Mouse (Mus musculus): Measurements from ENCODE around the gene Dtnb.
A peak's percentile ranks its signal among the peaks of the same experiment; 100 is the strongest.

Dtnb gene

DNA sequence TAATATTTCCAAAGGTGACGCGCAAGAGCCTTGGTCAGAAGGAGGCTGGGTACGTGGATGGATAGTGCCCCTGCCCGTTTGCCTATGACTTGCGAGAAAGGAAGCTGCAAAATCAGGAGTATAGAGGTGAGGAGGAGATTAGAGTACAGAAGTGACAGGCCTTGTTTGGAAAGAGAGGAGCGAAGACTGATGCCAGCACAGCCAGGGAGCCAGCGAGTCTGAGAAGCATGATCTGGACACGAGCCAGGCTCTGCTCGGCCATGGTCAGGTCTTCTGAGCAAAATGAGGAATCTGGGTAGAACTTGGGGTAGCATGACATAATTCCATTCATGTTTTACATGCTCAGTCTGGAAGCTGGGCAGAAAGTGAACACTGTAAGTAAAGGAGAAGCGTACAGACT, 85.6 kb downstream of the Dtnb start:
- H3K4me3 ChIP-seq (replicated peaks; ENCODE audit: low read length): no peak overlapping the region
- H3K9me3 ChIP-seq (ENCODE audit: low read length): peaks cover 10% of the 10 kb centered on the region
- peaks cover 24% of the 10 kb centered on the region for H3K36me3 ChIP-seq (ENCODE audit: insufficient read depth, low read length)
- no peaks in the 10 kb centered on the region for H3K27me3 ChIP-seq (ENCODE audit: insufficient read depth, low read length)
- H3K4me1 ChIP-seq (replicated peaks; ENCODE audit: low read depth, low read length): peaks cover 31% of the 10 kb centered on the region
- TF ChIP-seq POU5F1 (IDR thresholded peaks at IDR 0.05; ENCODE audit: borderline replicate concordance, low read length): no peak
- no peak for TF ChIP-seq NANOG (IDR thresholded peaks at IDR 0.05; ENCODE audit: borderline replicate concordance, low read length)
- no peak for TF ChIP-seq CTCF (conservative IDR thresholded peaks at IDR 0.05; ENCODE audit: low read length)

DNA sequence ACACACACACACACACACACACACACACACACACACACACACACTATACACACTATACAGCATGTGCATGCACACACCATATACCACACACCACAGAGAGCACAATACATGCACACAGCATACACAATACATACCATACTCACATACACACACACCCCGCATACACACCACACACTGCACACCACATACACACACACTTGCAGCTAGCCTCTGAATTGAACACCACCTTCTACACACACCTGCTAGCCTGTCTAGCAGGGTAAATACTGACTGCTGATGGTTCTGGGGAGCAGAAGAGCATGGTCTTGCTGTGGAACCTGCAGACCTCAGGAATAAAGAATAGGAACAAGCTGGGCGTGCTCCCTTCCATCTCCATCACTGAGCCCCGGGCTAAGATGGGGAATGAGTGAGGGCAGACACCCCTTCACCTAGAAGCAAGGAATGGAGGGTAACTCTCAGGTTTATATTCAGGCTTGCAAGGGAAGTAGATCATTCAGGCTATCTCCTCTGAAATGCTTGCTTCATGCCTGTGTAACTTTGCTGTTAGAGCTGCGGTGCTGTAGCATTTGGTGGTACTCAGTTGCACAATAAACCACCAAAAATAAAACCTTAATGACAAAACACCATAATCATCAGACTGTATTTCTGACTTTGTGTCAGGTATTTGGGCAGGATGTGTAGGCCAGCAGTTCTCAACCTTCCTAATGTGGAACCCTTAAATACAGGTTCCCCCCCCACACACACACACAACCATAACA, 87.6 kb downstream of the Dtnb start:
- H3K9me3 ChIP-seq (ENCODE audit: low read length): peaks cover 7% of the 10 kb centered on the region
- peaks cover 25% of the 10 kb centered on the region for H3K36me3 ChIP-seq (ENCODE audit: insufficient read depth, low read length)
- H3K4me1 ChIP-seq (replicated peaks; ENCODE audit: low read depth, low read length): peaks cover 50% of the 10 kb centered on the region
- no peak overlapping the region for H3K4me3 ChIP-seq (replicated peaks; ENCODE audit: low read length)
- TF ChIP-seq POU5F1 (IDR thresholded peaks at IDR 0.05; ENCODE audit: borderline replicate concordance, low read length) (no peak), NANOG (IDR thresholded peaks at IDR 0.05; ENCODE audit: borderline replicate concordance, low read length) (no peak), CTCF (conservative IDR thresholded peaks at IDR 0.05; ENCODE audit: low read length) (no peak)
- no peaks in the 10 kb centered on the region for H3K27me3 ChIP-seq (ENCODE audit: insufficient read depth, low read length)

DNA sequence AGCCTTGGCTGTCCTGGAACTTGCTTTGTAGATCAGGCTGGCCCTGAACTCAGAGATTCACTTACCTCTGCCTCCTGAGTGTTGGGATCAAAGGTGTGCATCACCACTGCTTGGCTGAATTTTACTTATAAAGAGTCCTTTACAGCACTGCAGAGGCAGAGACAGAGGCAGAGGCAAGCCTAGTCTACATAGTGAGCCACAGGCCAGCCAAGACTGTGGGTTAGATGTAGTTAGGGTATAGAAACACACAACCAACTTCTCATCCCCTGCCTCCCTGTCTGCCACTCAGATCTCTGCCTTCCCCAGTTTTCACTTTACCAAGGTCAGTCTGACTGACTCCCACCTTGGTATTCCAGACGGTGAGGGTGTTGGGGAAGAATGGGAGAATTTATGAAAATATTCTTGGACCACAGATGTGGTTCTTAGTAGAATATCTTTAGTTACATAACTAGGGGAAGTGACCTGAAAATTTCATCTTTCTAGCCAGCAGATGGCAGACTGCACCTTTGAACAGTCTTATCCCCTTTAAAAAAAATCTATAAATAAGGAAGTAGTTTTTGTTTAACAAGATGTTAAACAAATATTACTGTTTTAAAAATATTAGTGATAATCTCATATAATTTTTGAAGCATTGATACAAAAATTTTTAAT, 88.9 kb downstream of the Dtnb start:
- TF ChIP-seq NANOG (IDR thresholded peaks at IDR 0.05; ENCODE audit: borderline replicate concordance, low read length) (no peak), CTCF (conservative IDR thresholded peaks at IDR 0.05; ENCODE audit: low read length) (no peak), POU5F1 (IDR thresholded peaks at IDR 0.05; ENCODE audit: borderline replicate concordance, low read length) (no peak)
- peaks cover 60% of the 10 kb centered on the region for H3K4me1 ChIP-seq (replicated peaks; ENCODE audit: low read depth, low read length)
- H3K27me3 ChIP-seq (ENCODE audit: insufficient read depth, low read length): no peaks in the 10 kb centered on the region
- no peak overlapping the region for H3K4me3 ChIP-seq (replicated peaks; ENCODE audit: low read length)
- H3K36me3 ChIP-seq (ENCODE audit: insufficient read depth, low read length): peaks cover 21% of the 10 kb centered on the region
- H3K9me3 ChIP-seq (ENCODE audit: low read length): no peaks in the 10 kb centered on the region

DNA sequence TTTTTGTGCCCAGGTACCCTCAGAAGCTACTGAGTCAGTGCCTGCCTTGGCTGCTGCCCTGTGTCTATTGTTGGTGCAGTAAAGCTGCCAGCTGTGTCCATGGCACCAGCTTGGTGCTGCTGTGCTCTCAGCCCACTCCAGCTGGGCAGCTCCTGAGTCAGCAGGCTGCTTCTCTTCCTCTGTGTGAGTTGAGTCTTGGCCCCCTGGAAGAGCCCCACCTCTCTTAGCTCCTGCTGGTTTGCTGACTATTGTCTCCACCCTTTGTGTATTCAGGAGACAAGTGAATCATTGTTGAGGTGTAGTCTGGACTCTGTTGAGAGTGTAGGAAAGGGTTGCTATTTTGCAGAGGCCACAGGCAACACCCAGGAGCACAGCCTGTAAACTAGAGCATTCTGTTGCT, 90.5 kb downstream of the Dtnb start:
- no peaks in the 10 kb centered on the region for H3K9me3 ChIP-seq (ENCODE audit: low read length)
- TF ChIP-seq POU5F1 (IDR thresholded peaks at IDR 0.05; ENCODE audit: borderline replicate concordance, low read length) (no peak), CTCF (conservative IDR thresholded peaks at IDR 0.05; ENCODE audit: low read length) (no peak), NANOG (IDR thresholded peaks at IDR 0.05; ENCODE audit: borderline replicate concordance, low read length) (peak; percentile 76; the same call in 1 of the 2 replicates)
- no peak overlapping the region for H3K4me3 ChIP-seq (replicated peaks; ENCODE audit: low read length)
- H3K36me3 ChIP-seq (ENCODE audit: insufficient read depth, low read length): peaks cover 20% of the 10 kb centered on the region
- H3K27me3 ChIP-seq (ENCODE audit: insufficient read depth, low read length): no peaks in the 10 kb centered on the region
- peaks cover 64% of the 10 kb centered on the region for H3K4me1 ChIP-seq (replicated peaks; ENCODE audit: low read depth, low read length)

GRCm38 (mm10) chr12:3663386-3663785, 91.2 kb downstream of the Dtnb start:
- TF ChIP-seq CTCF (conservative IDR thresholded peaks at IDR 0.05; ENCODE audit: low read length): no peak
- TF ChIP-seq POU5F1 (IDR thresholded peaks at IDR 0.05; ENCODE audit: borderline replicate concordance, low read length): no peak
- no peak for TF ChIP-seq NANOG (IDR thresholded peaks at IDR 0.05; ENCODE audit: borderline replicate concordance, low read length)
- no peaks in the 10 kb centered on the region for H3K9me3 ChIP-seq (ENCODE audit: low read length)
- no peaks in the 10 kb centered on the region for H3K27me3 ChIP-seq (ENCODE audit: insufficient read depth, low read length)

GRCm38 (mm10) chr12:3669971-3670381, 97.8 kb downstream of the Dtnb start:
- no peaks in the 10 kb centered on the region for H3K27me3 ChIP-seq (ENCODE audit: insufficient read depth, low read length)
- TF ChIP-seq NANOG (IDR thresholded peaks at IDR 0.05; ENCODE audit: borderline replicate concordance, low read length): no peak
- no peak for TF ChIP-seq POU5F1 (IDR thresholded peaks at IDR 0.05; ENCODE audit: borderline replicate concordance, low read length)
- no peak for TF ChIP-seq CTCF (conservative IDR thresholded peaks at IDR 0.05; ENCODE audit: low read length)
- H3K4me3 ChIP-seq (replicated peaks; ENCODE audit: low read length): no peak overlapping the region
- peaks cover 18% of the 10 kb centered on the region; the same call in 1 of the 2 replicates for H3K36me3 ChIP-seq (ENCODE audit: insufficient read depth, low read length)
- H3K4me1 ChIP-seq (replicated peaks; ENCODE audit: low read depth, low read length): peaks cover 29% of the 10 kb centered on the region
- no peaks in the 10 kb centered on the region for H3K9me3 ChIP-seq (ENCODE audit: low read length)

More at GRCm38 (mm10) chr12:3663386-3663785, 91.2 kb downstream of the Dtnb start:
- peaks cover 20% of the 10 kb centered on the region; the same call in 1 of the 2 replicates for H3K36me3 ChIP-seq (ENCODE audit: insufficient read depth, low read length)
- H3K4me3 ChIP-seq (replicated peaks; ENCODE audit: low read length): no peak overlapping the region
- peaks cover 64% of the 10 kb centered on the region for H3K4me1 ChIP-seq (replicated peaks; ENCODE audit: low read depth, low read length)

DNA sequence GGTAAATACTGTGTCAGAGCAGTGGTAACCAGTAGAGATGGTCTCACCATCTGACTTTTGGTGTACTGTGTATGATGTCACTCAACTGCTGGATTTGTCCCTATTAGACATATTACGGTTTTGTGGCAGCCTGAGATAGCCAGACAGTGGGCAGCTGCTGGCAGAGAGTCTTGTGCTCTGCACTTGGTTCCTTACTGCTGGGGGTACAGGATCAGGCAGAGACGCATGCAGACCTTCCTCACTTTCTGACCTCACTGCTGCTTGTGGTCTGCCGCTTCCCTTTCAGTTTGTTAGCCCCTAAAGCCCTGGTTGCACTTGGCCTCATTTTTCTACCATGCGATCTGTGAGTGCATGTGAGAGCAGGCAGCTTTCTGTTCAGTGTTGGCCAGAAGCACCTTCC, 98.9 kb downstream of the Dtnb start:
- peaks cover 17% of the 10 kb centered on the region; the same call in 1 of the 2 replicates for H3K36me3 ChIP-seq (ENCODE audit: insufficient read depth, low read length)
- H3K4me3 ChIP-seq (replicated peaks; ENCODE audit: low read length): no peak overlapping the region
- no peaks in the 10 kb centered on the region for H3K9me3 ChIP-seq (ENCODE audit: low read length)
- peaks cover 23% of the 10 kb centered on the region for H3K4me1 ChIP-seq (replicated peaks; ENCODE audit: low read depth, low read length)
- no peaks in the 10 kb centered on the region for H3K27me3 ChIP-seq (ENCODE audit: insufficient read depth, low read length)
- TF ChIP-seq NANOG (IDR thresholded peaks at IDR 0.05; ENCODE audit: borderline replicate concordance, low read length): no peak
- no peak for TF ChIP-seq CTCF (conservative IDR thresholded peaks at IDR 0.05; ENCODE audit: low read length)
- no peak for TF ChIP-seq POU5F1 (IDR thresholded peaks at IDR 0.05; ENCODE audit: borderline replicate concordance, low read length)

GRCm38 (mm10) chr12:3672786-3673185, 100.6 kb downstream of the Dtnb start:
- peaks cover 13% of the 10 kb centered on the region; the same call in 1 of the 2 replicates for H3K36me3 ChIP-seq (ENCODE audit: insufficient read depth, low read length)
- TF ChIP-seq NANOG (IDR thresholded peaks at IDR 0.05; ENCODE audit: borderline replicate concordance, low read length) (no peak), POU5F1 (IDR thresholded peaks at IDR 0.05; ENCODE audit: borderline replicate concordance, low read length) (no peak), CTCF (conservative IDR thresholded peaks at IDR 0.05; ENCODE audit: low read length) (no peak)
- no peaks in the 10 kb centered on the region for H3K9me3 ChIP-seq (ENCODE audit: low read length)
- H3K27me3 ChIP-seq (ENCODE audit: insufficient read depth, low read length): no peaks in the 10 kb centered on the region
- no peak overlapping the region for H3K4me3 ChIP-seq (replicated peaks; ENCODE audit: low read length)
- peaks cover 19% of the 10 kb centered on the region for H3K4me1 ChIP-seq (replicated peaks; ENCODE audit: low read depth, low read length)
